Mouse (Mus musculus): ENCODE measurements around the gene Zfp729b. TPM values are rescaled to one million over a fixed set of nuclear protein-coding genes. Genes with fewer than 3 reads are reported as not detected.
A peak's percentile ranks its signal among the peaks of the same experiment; 100 is the strongest.

The Zfp729b gene
- total RNA-seq (2021): 1 to 10 TPM; 8.3 to 8.9 TPM
- long read RNA-seq, experiment 1, full-length matches to known transcripts: 6 of 10 reads
- long read RNA-seq, experiment 1, partial matches to known transcripts: 0 of 10 reads
- long read RNA-seq, experiment 1, other reads (novel, unspliced or antisense): 4 of 10 reads
- long read RNA-seq, experiment 2, full-length matches to known transcripts: 3 of 4 reads
- long read RNA-seq, experiment 2, partial matches to known transcripts: 1 of 4 reads
- long read RNA-seq, experiment 2, other reads (novel, unspliced or antisense): 0 of 4 reads

- H3K4me3 ChIP-seq: peak within 1 kb of the TSS; percentile 79
- H3K27ac ChIP-seq: peak within 1 kb of the TSS; percentile 67
- TF ChIP-seq CTCF (IDR thresholded peaks at IDR 0.05): peak; percentile 23
- peak; percentile 88 to 89 for DNase-seq (ENCODE audit: extremely low spot score in 1 of 2, low spot score in 2 of 2)
- intact Hi-C loops (cut with DNase I): loop anchor here (1.0 kb wide), 4 partner anchors 28 to 115 kb away; partner anchors contain the start of genes Gm49345, Zfp729a and Zfp748
These were observed at the start of gene Zfp729b for GRCm38 (mm10) chr13:67609066-67609876. TSS of gene Zfp729b (minus strand) at chr13:67609707.

GRCm38 (mm10) chr13:67652496-67652895 lies 43.0 kb upstream of the Zfp729b start:
- intact Hi-C loops (cut with DNase I): no loop called here
- Histone ChIP-seq H3K27ac (no peak overlapping the region), H3K4me3 (no peak overlapping the region)
- no peak for DNase-seq (ENCODE audit: extremely low spot score in 1 of 2, low spot score in 2 of 2)
- TF ChIP-seq CTCF (IDR thresholded peaks at IDR 0.05): no peak

- Histone ChIP-seq H3K27ac (peak within 1 kb of the TSS; percentile 62), H3K4me3 (peak within 1 kb of the TSS; percentile 72)
- intact Hi-C loops (cut with DNase I): loop anchor here (1.0 kb wide), 2 partner anchors 28 to 46 kb away; partner anchors contain the start of gene Zfp729b
- DNase-seq (ENCODE audit: extremely low spot score in 1 of 2, low spot score in 2 of 2): peak; percentile 81 to 86
- peak; percentile 43 for TF ChIP-seq CTCF (IDR thresholded peaks at IDR 0.05)
These were observed 27.9 kb upstream of the Zfp729b start, which contains the start of the genes Gm49345 and Zfp729a for GRCm38 (mm10) chr13:67637294-67638007. TSS of gene Gm49345 (minus strand) at chr13:67637769. TSS of gene Zfp729a (minus strand) at chr13:67637791.

GRCm38 (mm10) chr13:67610108-67610507 lies 601 bp upstream of the Zfp729b start:
- no peak for DNase-seq (ENCODE audit: extremely low spot score in 1 of 2, low spot score in 2 of 2)
- no peak for TF ChIP-seq CTCF (IDR thresholded peaks at IDR 0.05)
- intact Hi-C loops (cut with DNase I): loop anchor here (10.0 kb wide), 1 partner anchor 225 kb away; the partner anchor contains the start of gene Gm10037
- H3K4me3 ChIP-seq: peak overlapping the region; percentile 79; the same call in 1 of the 2 replicates
- H3K27ac ChIP-seq: no peak overlapping the region

GRCm38 (mm10) chr13:67572591-67573189 lies 36.8 kb downstream of the Zfp729b start:
- Histone ChIP-seq H3K27ac (no peak overlapping the region), H3K4me3 (no peak overlapping the region)
- no peak for DNase-seq (ENCODE audit: extremely low spot score in 1 of 2, low spot score in 2 of 2)
- intact Hi-C loops (cut with DNase I): no loop called here
- TF ChIP-seq CTCF (IDR thresholded peaks at IDR 0.05): no peak

GRCm38 (mm10) chr13:67553730-67554129 lies 55.8 kb downstream of the Zfp729b start, which contains the start of gene Zfp748:
TSS of gene Zfp748 (minus strand) at chr13:67553830.
- intact Hi-C loops (cut with DNase I): loop anchor here (1.0 to 10.0 kb wide), 3 partner anchors 56 to 359 kb away; partner anchors contain the start of genes Zfp455, Zfp457 and Zfp729b
- no peak for DNase-seq (ENCODE audit: extremely low spot score in 1 of 2, low spot score in 2 of 2)

GRCm38 (mm10) chr13:67552505-67553346 lies 56.8 kb downstream of the Zfp729b start:
- H3K27ac ChIP-seq: peak overlapping the region; percentile 90

More at GRCm38 (mm10) chr13:67553730-67554129, 55.8 kb downstream of the Zfp729b start, which contains the start of gene Zfp748:
- H3K4me3 ChIP-seq: peak within 1 kb of the TSS; percentile 82
- TF ChIP-seq CTCF (IDR thresholded peaks at IDR 0.05): no peak
- peak within 1 kb of the TSS; percentile 90 for H3K27ac ChIP-seq

GRCm38 (mm10) chr13:67545941-67546340 lies 63.6 kb downstream of the Zfp729b start:
- H3K27ac ChIP-seq: no peak overlapping the region
- intact Hi-C loops (cut with DNase I): no loop called here
- no peak for DNase-seq (ENCODE audit: extremely low spot score in 1 of 2, low spot score in 2 of 2)
- no peak overlapping the region for H3K4me3 ChIP-seq
- no peak for TF ChIP-seq CTCF (IDR thresholded peaks at IDR 0.05)

More at GRCm38 (mm10) chr13:67552505-67553346, 56.8 kb downstream of the Zfp729b start:
- intact Hi-C loops (cut with DNase I): loop anchor here (1.0 to 10.0 kb wide), 3 partner anchors 57 to 358 kb away; partner anchors contain the start of genes Zfp455, Zfp457 and Zfp729b
- TF ChIP-seq CTCF (IDR thresholded peaks at IDR 0.05): no peak; the same call in 1 of the 2 replicates
- peak; percentile 83 to 87 for DNase-seq (ENCODE audit: extremely low spot score in 1 of 2, low spot score in 2 of 2)
- H3K4me3 ChIP-seq: peak overlapping the region; percentile 82

Other genes with a start within 250 kb of the Zfp729b start
- 1 to 10 TPM in 1 of 2 experiments, under 1 TPM in 1; 0.81 to 1.8 TPM for gene Gm28044, start 249.2 kb downstream of the Zfp729b start, total RNA-seq (2021)
- gene Zfp953, start 249.1 kb downstream of the Zfp729b start, total RNA-seq (2021): 1 to 10 TPM in 1 of 2 experiments, under 1 TPM in 1; 0.86 to 1.2 TPM
- not detected for gene Gm28041, start 234.0 kb downstream of the Zfp729b start, total RNA-seq (2021)
- gene Zfp456, start 233.9 kb downstream of the Zfp729b start, total RNA-seq (2021): under 1 TPM; 0.54 to 0.58 TPM
- gene Zfp429, start 209.9 kb downstream of the Zfp729b start, total RNA-seq (2021): 1 to 10 TPM; 2.7 to 4.4 TPM
- 1 to 10 TPM; 4.7 to 4.9 TPM for gene Zfp459, start 188.3 kb downstream of the Zfp729b start, total RNA-seq (2021)
- gene Zfp874a, start 158.1 kb downstream of the Zfp729b start, total RNA-seq (2021): 10 to 100 TPM; 11.7 to 12.4 TPM
- gene Zfp874b, start 125.4 kb downstream of the Zfp729b start, total RNA-seq (2021): 10 to 100 TPM; 15.5 to 17.6 TPM
- gene Zfp58, start 109.2 kb downstream of the Zfp729b start, total RNA-seq (2021): 1 to 10 TPM; 8.7 to 9.8 TPM
- under 1 TPM in 1 of 2 experiments, not detected in 1; 0.86 TPM for gene Gm26965, start 83.6 kb downstream of the Zfp729b start, total RNA-seq (2021)
- 10 to 100 TPM; 19.8 to 22.9 TPM for gene Zfp87, start 83.5 kb downstream of the Zfp729b start, total RNA-seq (2021)
- 1 to 10 TPM; 9.4 to 9.7 TPM for gene Zfp748, start 55.9 kb downstream of the Zfp729b start, total RNA-seq (2021)
- under 1 TPM; 0.28 to 0.84 TPM for gene Gm49345, start 28.1 kb upstream of the Zfp729b start, total RNA-seq (2021)
- 1 to 10 TPM; 8.0 to 8.9 TPM for gene Zfp729a, start 28.1 kb upstream of the Zfp729b start, total RNA-seq (2021)
- gene Zfp738, start 77.4 kb upstream of the Zfp729b start, total RNA-seq (2021): 10 to 100 TPM; 24.2 to 26.0 TPM
- 10 to 100 TPM; 14.0 to 14.6 TPM for gene Zfp65, start 119.5 kb upstream of the Zfp729b start, total RNA-seq (2021)
- 1 to 10 TPM; 5.8 to 6.5 TPM for gene Zfp85, start 145.5 kb upstream of the Zfp729b start, total RNA-seq (2021)
- 1 to 10 TPM; 4.4 to 4.7 TPM for gene Zfp493, start 170.0 kb upstream of the Zfp729b start, total RNA-seq (2021)
- 1 to 10 TPM; 5.3 to 7.2 TPM for gene Zfp273, start 204.0 kb upstream of the Zfp729b start, total RNA-seq (2021)
- 10 to 100 TPM; 16.0 to 18.1 TPM for gene Gm10037, start 221.4 kb upstream of the Zfp729b start, total RNA-seq (2021)

All from left cerebral cortex, adult 2 months (tissue).